Mouse (Mus musculus): Measurements from ENCODE around the gene Ntrk3. TPM values are rescaled to one million over a fixed set of nuclear protein-coding genes. Genes with fewer than 3 reads are reported as not detected.

Ntrk3 gene
- polyA plus RNA-seq, 1 experiment from 2014 or later: 21.1 TPM

- Histone ChIP-seq H3K36me3 (no peaks in the 10 kb centered on the region), H3K4me1 (replicated peaks) (no peaks in the 10 kb centered on the region), H3K4me2 (no peak overlapping the region), H3K9ac (no peak overlapping the region), H3K4me3 (no peak overlapping the region), H3K9me3 (no peaks in the 10 kb centered on the region), H3K27ac (no peak overlapping the region), H3K27me3 (no peaks in the 10 kb centered on the region)
- 80% methylated on average over 8 of the region's 8 CpGs for WGBS
- ATAC-seq (ENCODE audit: low FRiP score): no peak
These were observed 19.6 kb downstream of the Ntrk3 start for GRCm38 (mm10) chr7:78718191-78718609.

- 84% methylated on average over 7 of the region's 7 CpGs for WGBS
- no peak for ATAC-seq (ENCODE audit: low FRiP score)
- Histone ChIP-seq H3K4me3 (no peak overlapping the region), H3K4me1 (replicated peaks) (no peaks in the 10 kb centered on the region), H3K9ac (no peak overlapping the region), H3K27me3 (no peaks in the 10 kb centered on the region), H3K4me2 (no peak overlapping the region), H3K27ac (no peak overlapping the region), H3K9me3 (no peaks in the 10 kb centered on the region), H3K36me3 (no peaks in the 10 kb centered on the region)
These were observed 30.1 kb downstream of the Ntrk3 start for GRCm38 (mm10) chr7:78707708-78708107.

GRCm38 (mm10) chr7:78707122-78707521, 30.7 kb downstream of the Ntrk3 start:
- no peaks in the 10 kb centered on the region for H3K36me3 ChIP-seq
- H3K4me2 ChIP-seq: no peak overlapping the region
- no peak for ATAC-seq (ENCODE audit: low FRiP score)
- no peak overlapping the region for H3K27ac ChIP-seq
- no peaks in the 10 kb centered on the region for H3K4me1 ChIP-seq (replicated peaks)
- 81% methylated on average over 3 of the region's 3 CpGs for WGBS
- no peak overlapping the region for H3K4me3 ChIP-seq
- H3K9ac ChIP-seq: no peak overlapping the region
- no peaks in the 10 kb centered on the region for H3K9me3 ChIP-seq
- no peaks in the 10 kb centered on the region for H3K27me3 ChIP-seq

- ATAC-seq (ENCODE audit: low FRiP score): no peak
- H3K27ac ChIP-seq: no peak overlapping the region
- H3K9ac ChIP-seq: no peak overlapping the region
- 64% methylated on average over 6 of the region's 6 CpGs for WGBS
- no peaks in the 10 kb centered on the region for H3K9me3 ChIP-seq
- H3K4me1 ChIP-seq (replicated peaks): no peaks in the 10 kb centered on the region
- no peak overlapping the region for H3K4me2 ChIP-seq
- no peaks in the 10 kb centered on the region for H3K27me3 ChIP-seq
- H3K36me3 ChIP-seq: no peaks in the 10 kb centered on the region
- no peak overlapping the region for H3K4me3 ChIP-seq
These were observed 35.1 kb downstream of the Ntrk3 start for GRCm38 (mm10) chr7:78702676-78703075.

- Histone ChIP-seq H3K9me3 (no peaks in the 10 kb centered on the region), H3K4me3 (no peak overlapping the region), H3K36me3 (no peaks in the 10 kb centered on the region), H3K27ac (no peak overlapping the region), H3K4me1 (replicated peaks) (no peaks in the 10 kb centered on the region), H3K9ac (no peak overlapping the region), H3K27me3 (no peaks in the 10 kb centered on the region), H3K4me2 (no peak overlapping the region)
- ATAC-seq (ENCODE audit: low FRiP score): no peak
- WGBS: 93% methylated on average over 3 of the region's 3 CpGs
These were observed 42.6 kb downstream of the Ntrk3 start for GRCm38 (mm10) chr7:78695200-78695599.

- Histone ChIP-seq H3K27ac (no peak overlapping the region), H3K27me3 (no peaks in the 10 kb centered on the region), H3K4me3 (no peak overlapping the region), H3K9ac (no peak overlapping the region), H3K9me3 (no peaks in the 10 kb centered on the region), H3K4me1 (replicated peaks) (no peaks in the 10 kb centered on the region), H3K4me2 (no peak overlapping the region), H3K36me3 (no peaks in the 10 kb centered on the region)
- 63% methylated on average over 1 of the region's 1 CpGs for WGBS
- ATAC-seq (ENCODE audit: low FRiP score): no peak
These were observed 44.7 kb downstream of the Ntrk3 start for GRCm38 (mm10) chr7:78693148-78693547.

GRCm38 (mm10) chr7:78690956-78691355, 46.9 kb downstream of the Ntrk3 start:
- H3K9ac ChIP-seq: no peak overlapping the region
- no peaks in the 10 kb centered on the region for H3K27me3 ChIP-seq
- H3K4me2 ChIP-seq: no peak overlapping the region

GRCm38 (mm10) chr7:78684943-78685342, 52.9 kb downstream of the Ntrk3 start:
- no peak overlapping the region for H3K4me2 ChIP-seq
- no peaks in the 10 kb centered on the region for H3K9me3 ChIP-seq
- no peak overlapping the region for H3K27ac ChIP-seq
- no peak for ATAC-seq (ENCODE audit: low FRiP score)
- no peaks in the 10 kb centered on the region for H3K4me1 ChIP-seq (replicated peaks)
- H3K4me3 ChIP-seq: no peak overlapping the region
- no peak overlapping the region for H3K9ac ChIP-seq
- 71% methylated on average over 6 of the region's 6 CpGs for WGBS
- no peaks in the 10 kb centered on the region for H3K36me3 ChIP-seq
- H3K27me3 ChIP-seq: no peaks in the 10 kb centered on the region

More at GRCm38 (mm10) chr7:78690956-78691355, 46.9 kb downstream of the Ntrk3 start:
- no peak for ATAC-seq (ENCODE audit: low FRiP score)
- Histone ChIP-seq H3K9me3 (no peaks in the 10 kb centered on the region), H3K27ac (no peak overlapping the region), H3K4me1 (replicated peaks) (no peaks in the 10 kb centered on the region), H3K36me3 (no peaks in the 10 kb centered on the region), H3K4me3 (no peak overlapping the region)
- WGBS: 48% methylated on average over 3 of the region's 3 CpGs

GRCm38 (mm10) chr7:78680871-78681270, 56.9 kb downstream of the Ntrk3 start:
- no peaks in the 10 kb centered on the region for H3K27me3 ChIP-seq
- H3K4me3 ChIP-seq: no peak overlapping the region
- H3K4me2 ChIP-seq: no peak overlapping the region
- H3K4me1 ChIP-seq (replicated peaks): no peaks in the 10 kb centered on the region
- ATAC-seq (ENCODE audit: low FRiP score): no peak
- 87% methylated on average over 2 of the region's 2 CpGs for WGBS
- H3K9ac ChIP-seq: no peak overlapping the region
- no peaks in the 10 kb centered on the region for H3K9me3 ChIP-seq
- no peaks in the 10 kb centered on the region for H3K36me3 ChIP-seq
- no peak overlapping the region for H3K27ac ChIP-seq

- 93% methylated on average over 16 of the region's 16 CpGs for WGBS
- Histone ChIP-seq H3K4me1 (replicated peaks) (no peaks in the 10 kb centered on the region), H3K9ac (no peak overlapping the region), H3K36me3 (no peaks in the 10 kb centered on the region), H3K4me2 (no peak overlapping the region), H3K9me3 (no peaks in the 10 kb centered on the region), H3K27ac (no peak overlapping the region), H3K4me3 (no peak overlapping the region), H3K27me3 (no peaks in the 10 kb centered on the region)
- no peak for ATAC-seq (ENCODE audit: low FRiP score)
These were observed 68.4 kb downstream of the Ntrk3 start for GRCm38 (mm10) chr7:78669407-78669806.

GRCm38 (mm10) chr7:78668916-78669315, 68.9 kb downstream of the Ntrk3 start:
- H3K27me3 ChIP-seq: no peaks in the 10 kb centered on the region
- H3K27ac ChIP-seq: no peak overlapping the region
- no peak overlapping the region for H3K4me2 ChIP-seq
- WGBS: 88% methylated on average over 6 of the region's 6 CpGs
- no peaks in the 10 kb centered on the region for H3K9me3 ChIP-seq
- H3K9ac ChIP-seq: no peak overlapping the region
- H3K36me3 ChIP-seq: no peaks in the 10 kb centered on the region
- H3K4me3 ChIP-seq: no peak overlapping the region
- H3K4me1 ChIP-seq (replicated peaks): no peaks in the 10 kb centered on the region
- ATAC-seq (ENCODE audit: low FRiP score): no peak

GRCm38 (mm10) chr7:78668003-78668635, 69.7 kb downstream of the Ntrk3 start:
- Histone ChIP-seq H3K36me3 (no peaks in the 10 kb centered on the region), H3K27me3 (no peaks in the 10 kb centered on the region), H3K4me3 (no peak overlapping the region), H3K9me3 (no peaks in the 10 kb centered on the region), H3K4me2 (no peak overlapping the region), H3K27ac (no peak overlapping the region), H3K9ac (no peak overlapping the region), H3K4me1 (replicated peaks) (no peaks in the 10 kb centered on the region)
- 90% methylated on average over 6 of the region's 6 CpGs for WGBS
- ATAC-seq (ENCODE audit: low FRiP score): no peak

- 62% methylated on average over 7 of the region's 7 CpGs for WGBS
- ATAC-seq (ENCODE audit: low FRiP score): no peak
- Histone ChIP-seq H3K9ac (no peak overlapping the region), H3K4me3 (no peak overlapping the region), H3K27ac (no peak overlapping the region), H3K27me3 (no peaks in the 10 kb centered on the region), H3K4me2 (no peak overlapping the region), H3K36me3 (no peaks in the 10 kb centered on the region), H3K4me1 (replicated peaks) (peaks cover 8% of the 10 kb centered on the region), H3K9me3 (no peaks in the 10 kb centered on the region)
These were observed 77.0 kb downstream of the Ntrk3 start for GRCm38 (mm10) chr7:78660832-78661231.
